Mouse (Mus musculus): Measurements from ENCODE around the gene Stambpl1. TPM values are rescaled to one million over a fixed set of nuclear protein-coding genes. Genes with fewer than 3 reads are reported as not detected.
A peak's percentile ranks its signal among the peaks of the same experiment; 100 is the strongest.

Stambpl1 gene
- 6.5 and 7.5 TPM in 2 replicates for polyA plus RNA-seq (2014; fragmentation: Nextera tagmentation; extraction: Ambion mirVana)

DNA sequence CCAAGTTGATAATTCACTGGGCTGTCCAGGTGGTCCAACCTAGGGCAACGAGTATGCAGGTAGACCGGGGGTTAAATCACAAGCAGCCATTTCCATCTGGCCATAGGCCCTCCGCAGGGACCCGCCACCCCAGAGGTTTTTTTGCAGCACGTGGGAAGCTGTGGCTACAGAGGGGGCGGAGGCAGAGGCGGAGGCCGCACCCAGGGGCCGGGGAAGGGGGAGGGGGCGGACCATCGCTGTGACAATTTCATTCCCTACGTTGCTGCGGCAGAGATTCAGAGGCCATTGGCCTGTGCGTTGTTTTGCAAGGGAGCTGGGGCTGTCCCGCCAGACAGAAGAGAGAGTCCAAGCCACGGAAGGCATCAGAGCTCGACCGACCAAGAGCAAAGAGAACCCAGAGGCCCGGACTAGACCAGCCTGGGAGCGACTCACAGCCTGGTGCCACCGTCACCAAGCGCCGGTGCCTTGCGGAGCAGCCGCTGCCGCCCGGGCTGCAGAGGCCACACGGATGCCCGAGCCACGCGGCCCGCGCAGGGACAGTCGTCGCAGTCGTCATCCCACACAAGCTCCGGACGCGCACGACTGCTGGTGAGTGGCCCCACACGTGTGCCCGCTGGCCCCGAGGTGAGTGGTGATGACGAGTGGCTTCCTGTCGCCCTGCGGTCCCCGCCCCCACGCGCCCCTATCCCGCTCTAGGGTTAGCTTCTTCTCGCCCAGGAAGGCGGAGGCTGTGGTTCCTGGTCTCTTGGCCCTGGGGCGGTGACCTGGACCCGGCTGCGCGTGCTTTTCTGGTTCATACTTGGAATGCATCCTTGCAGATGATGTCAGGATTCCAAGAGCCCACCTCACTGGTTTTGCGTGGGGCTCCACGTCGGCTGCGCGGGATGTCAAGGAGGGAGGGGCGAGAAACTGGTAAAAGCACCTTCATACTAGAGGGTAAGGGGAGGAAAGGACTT is at the start of gene Stambpl1:
Gene Stambpl1, plus strand, starts transcription at position 222 of the 956 bp plus-strand sequence.
- Histone ChIP-seq H3K4me2 (ENCODE audit: low read length) (peak within 1 kb of the TSS; percentile 99), H3K9ac (ENCODE audit: low read length) (peak within 1 kb of the TSS; percentile 81), H3K4me1 (ENCODE audit: control insufficient read depth in 2 of 2, insufficient read depth in 2 of 2, low read length in 2 of 2) (peaks cover 3 to 6% of the 10 kb centered on the region in 2 experiments; a peak in 3 of 4 replicates), H3K4me3 (ENCODE audit: control insufficient read depth in 1 of 2, insufficient read depth in 1 of 2, low read depth in 1 of 2, low read length in 2 of 2) (peak within 1 kb of the TSS; percentile 73 to 79), H3K9me3 (ENCODE audit: control insufficient read depth, low read length) (no peaks in the 10 kb centered on the region), H3K36me3 (ENCODE audit: control insufficient read depth, insufficient read depth, low read length) (no peaks in the 10 kb centered on the region), H3K27me3 (ENCODE audit: control insufficient read depth, insufficient read depth, low read length) (no peaks in the 10 kb centered on the region), H3K27ac (replicated peaks in 1 of 2; ENCODE audit: control insufficient read depth in 1 of 2, insufficient read depth in 1 of 2, low read depth in 2 of 2, low read length in 2 of 2) (peak within 1 kb of the TSS; percentile 40 to 57; a peak in 3 of 4 replicates)
- under 1% methylated on average over 62 of the region's 62 CpGs for WGBS
- ATAC-seq (ENCODE audit: insufficient number of reproducible peaks, insufficient read depth, low FRiP score, low read depth): peak; percentile 81

DNA sequence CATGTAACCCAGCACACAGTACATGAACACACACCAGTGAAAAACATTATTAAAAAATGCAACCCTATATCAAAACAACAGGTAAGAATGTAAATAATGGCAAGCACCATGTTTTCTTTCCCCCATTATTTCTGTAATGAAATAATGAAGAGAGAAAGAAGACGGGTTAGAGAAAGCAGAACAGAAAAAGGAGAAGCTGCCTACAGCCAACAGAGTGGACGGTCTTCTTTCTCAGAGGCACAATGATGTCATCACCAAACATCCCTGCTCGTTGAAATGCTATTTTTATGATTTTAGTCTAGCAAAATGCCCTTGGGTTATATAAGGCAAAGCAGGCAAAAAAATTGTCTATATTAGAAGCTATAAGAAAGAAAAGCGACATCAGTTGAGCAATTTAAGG is 43.6 kb upstream of the Stambpl1 start:
- Histone ChIP-seq H3K27me3 (ENCODE audit: control insufficient read depth, insufficient read depth, low read length) (no peaks in the 10 kb centered on the region), H3K4me1 (ENCODE audit: control insufficient read depth in 2 of 2, insufficient read depth in 2 of 2, low read length in 2 of 2) (no peaks in the 10 kb centered on the region), H3K4me2 (ENCODE audit: low read length) (no peak overlapping the region), H3K27ac (replicated peaks in 1 of 2; ENCODE audit: control insufficient read depth in 1 of 2, insufficient read depth in 1 of 2, low read depth in 2 of 2, low read length in 2 of 2) (no peak overlapping the region), H3K9ac (ENCODE audit: low read length) (no peak overlapping the region), H3K9me3 (ENCODE audit: control insufficient read depth, low read length) (no peaks in the 10 kb centered on the region), H3K4me3 (ENCODE audit: control insufficient read depth in 1 of 2, insufficient read depth in 1 of 2, low read depth in 1 of 2, low read length in 2 of 2) (no peak overlapping the region), H3K36me3 (ENCODE audit: control insufficient read depth, insufficient read depth, low read length) (no peaks in the 10 kb centered on the region)
- ATAC-seq (ENCODE audit: insufficient number of reproducible peaks, insufficient read depth, low FRiP score, low read depth): no peak
- 55% methylated on average over 4 of the region's 4 CpGs for WGBS

DNA sequence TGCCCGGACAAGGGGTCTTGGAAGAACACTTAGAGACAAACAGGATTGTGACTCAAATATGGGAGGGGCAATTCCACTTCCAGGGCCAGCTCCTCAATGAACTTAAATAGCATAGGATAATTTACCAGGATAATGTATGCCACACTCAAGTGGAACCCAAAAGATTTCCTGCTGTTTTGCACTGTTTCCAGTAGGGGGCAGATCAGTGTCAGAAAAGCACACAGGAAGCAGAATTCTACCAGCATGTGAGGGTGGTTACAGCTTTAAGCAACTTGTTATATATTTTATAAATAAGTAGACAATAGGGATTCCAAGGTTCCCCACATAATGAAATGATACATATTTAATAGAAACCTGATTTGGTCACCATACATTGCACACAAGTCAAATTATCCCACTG is 40.1 kb upstream of the Stambpl1 start:
- H3K4me2 ChIP-seq (ENCODE audit: low read length): no peak overlapping the region
- H3K9ac ChIP-seq (ENCODE audit: low read length): no peak overlapping the region
- H3K4me1 ChIP-seq (ENCODE audit: control insufficient read depth in 2 of 2, insufficient read depth in 2 of 2, low read length in 2 of 2): no peaks in the 10 kb centered on the region
- no peaks in the 10 kb centered on the region for H3K27me3 ChIP-seq (ENCODE audit: control insufficient read depth, insufficient read depth, low read length)
- H3K9me3 ChIP-seq (ENCODE audit: control insufficient read depth, low read length): no peaks in the 10 kb centered on the region
- no peak for ATAC-seq (ENCODE audit: insufficient number of reproducible peaks, insufficient read depth, low FRiP score, low read depth)
- 81% methylated on average over 1 of the region's 1 CpGs for WGBS
- no peak overlapping the region for H3K27ac ChIP-seq (replicated peaks in 1 of 2; ENCODE audit: control insufficient read depth in 1 of 2, insufficient read depth in 1 of 2, low read depth in 2 of 2, low read length in 2 of 2)
- H3K4me3 ChIP-seq (ENCODE audit: control insufficient read depth in 1 of 2, insufficient read depth in 1 of 2, low read depth in 1 of 2, low read length in 2 of 2): no peak overlapping the region
- no peaks in the 10 kb centered on the region for H3K36me3 ChIP-seq (ENCODE audit: control insufficient read depth, insufficient read depth, low read length)

GRCm38 (mm10) chr19:34153263-34154144 is 38.5 kb upstream of the Stambpl1 start:
- Histone ChIP-seq H3K4me3 (ENCODE audit: control insufficient read depth in 1 of 2, insufficient read depth in 1 of 2, low read depth in 1 of 2, low read length in 2 of 2) (no peak overlapping the region), H3K4me2 (ENCODE audit: low read length) (no peak overlapping the region), H3K36me3 (ENCODE audit: control insufficient read depth, insufficient read depth, low read length) (no peaks in the 10 kb centered on the region), H3K9ac (ENCODE audit: low read length) (no peak overlapping the region), H3K27me3 (ENCODE audit: control insufficient read depth, insufficient read depth, low read length) (no peaks in the 10 kb centered on the region), H3K4me1 (ENCODE audit: control insufficient read depth in 2 of 2, insufficient read depth in 2 of 2, low read length in 2 of 2) (no peaks in the 10 kb centered on the region), H3K9me3 (ENCODE audit: control insufficient read depth, low read length) (no peaks in the 10 kb centered on the region), H3K27ac (replicated peaks in 1 of 2; ENCODE audit: control insufficient read depth in 1 of 2, insufficient read depth in 1 of 2, low read depth in 2 of 2, low read length in 2 of 2) (no peak overlapping the region)
- 71% methylated on average over 6 of the region's 6 CpGs for WGBS
- ATAC-seq (ENCODE audit: insufficient number of reproducible peaks, insufficient read depth, low FRiP score, low read depth): no peak

GRCm38 (mm10) chr19:34162693-34163092 is 29.3 kb upstream of the Stambpl1 start:
- H3K9ac ChIP-seq (ENCODE audit: low read length): no peak overlapping the region
- no peak overlapping the region for H3K27ac ChIP-seq (replicated peaks in 1 of 2; ENCODE audit: control insufficient read depth in 1 of 2, insufficient read depth in 1 of 2, low read depth in 2 of 2, low read length in 2 of 2)
- no peaks in the 10 kb centered on the region for H3K36me3 ChIP-seq (ENCODE audit: control insufficient read depth, insufficient read depth, low read length)
- H3K4me1 ChIP-seq (ENCODE audit: control insufficient read depth in 2 of 2, insufficient read depth in 2 of 2, low read length in 2 of 2): no peaks in the 10 kb centered on the region
- H3K9me3 ChIP-seq (ENCODE audit: control insufficient read depth, low read length): no peaks in the 10 kb centered on the region
- H3K4me3 ChIP-seq (ENCODE audit: control insufficient read depth in 1 of 2, insufficient read depth in 1 of 2, low read depth in 1 of 2, low read length in 2 of 2): no peak overlapping the region
- ATAC-seq (ENCODE audit: insufficient number of reproducible peaks, insufficient read depth, low FRiP score, low read depth): no peak
- H3K27me3 ChIP-seq (ENCODE audit: control insufficient read depth, insufficient read depth, low read length): no peaks in the 10 kb centered on the region
- no peak overlapping the region for H3K4me2 ChIP-seq (ENCODE audit: low read length)
- 85% methylated on average over 5 of the region's 5 CpGs for WGBS

DNA sequence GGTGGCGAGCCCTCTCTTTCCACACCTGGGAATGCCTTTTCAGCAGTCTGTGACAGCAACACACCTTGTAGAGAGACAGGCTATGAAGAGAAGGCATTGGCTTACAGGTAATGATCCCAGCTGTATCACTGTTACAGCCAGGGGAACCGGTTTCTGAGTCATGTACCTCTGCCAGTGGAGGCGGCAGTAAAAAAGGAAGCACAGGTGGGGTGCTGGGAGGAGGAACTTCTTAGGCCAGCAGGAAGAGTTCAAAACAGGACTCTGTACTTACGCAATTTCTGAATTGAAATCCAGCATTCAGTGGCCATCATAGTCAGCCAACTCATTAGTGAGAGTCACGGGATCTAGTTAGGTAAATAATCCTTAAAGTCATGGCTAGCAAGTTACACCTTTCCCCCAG is 26.1 kb upstream of the Stambpl1 start, which contains the start of gene Ankrd22:
Gene Ankrd22, minus strand, starts transcription at position 163 of the 400 bp plus-strand sequence.
- no peak for ATAC-seq (ENCODE audit: insufficient number of reproducible peaks, insufficient read depth, low FRiP score, low read depth)
- Histone ChIP-seq H3K4me3 (ENCODE audit: control insufficient read depth in 1 of 2, insufficient read depth in 1 of 2, low read depth in 1 of 2, low read length in 2 of 2) (no peak within 1 kb of the TSS), H3K27me3 (ENCODE audit: control insufficient read depth, insufficient read depth, low read length) (no peaks in the 10 kb centered on the region), H3K27ac (replicated peaks in 1 of 2; ENCODE audit: control insufficient read depth in 1 of 2, insufficient read depth in 1 of 2, low read depth in 2 of 2, low read length in 2 of 2) (no peak within 1 kb of the TSS), H3K9me3 (ENCODE audit: control insufficient read depth, low read length) (no peaks in the 10 kb centered on the region), H3K4me2 (ENCODE audit: low read length) (no peak within 1 kb of the TSS), H3K9ac (ENCODE audit: low read length) (no peak within 1 kb of the TSS), H3K36me3 (ENCODE audit: control insufficient read depth, insufficient read depth, low read length) (no peaks in the 10 kb centered on the region), H3K4me1 (ENCODE audit: control insufficient read depth in 2 of 2, insufficient read depth in 2 of 2, low read length in 2 of 2) (no peaks in the 10 kb centered on the region)
- 76% methylated on average over 5 of the region's 5 CpGs for WGBS

- no peaks in the 10 kb centered on the region for H3K9me3 ChIP-seq (ENCODE audit: control insufficient read depth, low read length)
- no peak overlapping the region for H3K4me2 ChIP-seq (ENCODE audit: low read length)
- no peaks in the 10 kb centered on the region for H3K4me1 ChIP-seq (ENCODE audit: control insufficient read depth in 2 of 2, insufficient read depth in 2 of 2, low read length in 2 of 2)
- no peak overlapping the region for H3K4me3 ChIP-seq (ENCODE audit: control insufficient read depth in 1 of 2, insufficient read depth in 1 of 2, low read depth in 1 of 2, low read length in 2 of 2)
- no peak overlapping the region for H3K27ac ChIP-seq (replicated peaks in 1 of 2; ENCODE audit: control insufficient read depth in 1 of 2, insufficient read depth in 1 of 2, low read depth in 2 of 2, low read length in 2 of 2)
- 76% methylated on average over 4 of the region's 4 CpGs for WGBS
- H3K9ac ChIP-seq (ENCODE audit: low read length): no peak overlapping the region
- no peaks in the 10 kb centered on the region for H3K36me3 ChIP-seq (ENCODE audit: control insufficient read depth, insufficient read depth, low read length)
- H3K27me3 ChIP-seq (ENCODE audit: control insufficient read depth, insufficient read depth, low read length): no peaks in the 10 kb centered on the region
- ATAC-seq (ENCODE audit: insufficient number of reproducible peaks, insufficient read depth, low FRiP score, low read depth): no peak
Observed at GRCm38 (mm10) chr19:34166386-34166785, 25.6 kb upstream of the Stambpl1 start.
